Mouse (Mus musculus) neural tube, embryonic 14.5 days (tissue): ENCODE results near the gene Slc36a4. TPM values are rescaled to one million over a fixed set of nuclear protein-coding genes. Genes with fewer than 3 reads are reported as not detected.

Source experiments
- ATAC-seq: fragments of 200-750 bp; cut with Nextera tagmentation; 2 replicates; pipeline ENCODE4 v1.8.0; 2017; ENCODE audit warnings: low read depth, mild to moderate bottlenecking, moderate TSS enrichment, moderate library complexity
- H3K27ac ChIP-seq: fragments of 300-500 bp; sonication (generic); 2 replicates; pipeline ENCODE4 v1.5.1; 2014; ENCODE audit warnings: low read depth, mild to moderate bottlenecking, control low read depth, low read length, moderate library complexity, mixed read lengths
- H3K27me3 ChIP-seq: fragments of 300-500 bp; sonication (generic); 2 replicates; pipeline ENCODE4 v1.6.1; 2014; ENCODE audit warnings: low read length; ENCODE audit not compliant: control insufficient read depth, insufficient read depth
- H3K36me3 ChIP-seq: fragments of 300-500 bp; sonication (generic); 2 replicates; pipeline ENCODE4 v1.6.1; 2014; ENCODE audit warnings: low read length, mixed read lengths; ENCODE audit not compliant: control insufficient read depth, insufficient read depth
- H3K4me1 ChIP-seq: fragments of 300-500 bp; sonication (generic); 2 replicates; pipeline ENCODE4 v1.6.1; 2014; ENCODE audit warnings: low read length; ENCODE audit not compliant: control insufficient read depth, insufficient read depth
- H3K4me2 ChIP-seq: fragments of 300-500 bp; sonication (generic); 2 replicates; pipeline ENCODE4 v1.6.1; 2014; ENCODE audit warnings: mild to moderate bottlenecking, low read depth, low read length, control low read depth
- H3K4me3 ChIP-seq: fragments of 300-500 bp; sonication (generic); 2 replicates; pipeline ENCODE4 v1.5.1; 2014; ENCODE audit warnings: low read depth, low read length, control low read depth, mixed read lengths
- H3K9ac ChIP-seq: fragments of 300-500 bp; sonication (generic); replicated peaks from 2 replicates; pipeline ENCODE4 v1.6.1; 2014; ENCODE audit warnings: low read depth, mild to moderate bottlenecking, control low read depth, low read length, mixed read lengths
- H3K9me3 ChIP-seq: fragments of 300-500 bp; sonication (generic); 2 replicates; pipeline ENCODE4 v1.6.1; 2016; ENCODE audit warnings: low read length; ENCODE audit not compliant: control insufficient read depth
- WGBS: fragments of 180-500 bp; shearing (Covaris S2); extraction: QIAGEN DNeasy Blood & Tissue Kit; methylation state at CpG from one replicate; pipeline ENCODE4 v1.1.7; 2014; 5-methylcytosine and 5-hydroxymethylcytosine counted together
- polyA plus RNA-seq: library from polyadenylated mRNA; unstranded; fragments of >200 nt; fragmentation: Nextera tagmentation; extraction: Ambion mirVana; gene quantifications from 2 replicates; pipeline ENCODE4 v1.2.1, GENCODE M21; 2014

Slc36a4 gene
- polyA plus RNA-seq, 1 experiment from 2014 or later, result 57.4 TPM

DNA sequence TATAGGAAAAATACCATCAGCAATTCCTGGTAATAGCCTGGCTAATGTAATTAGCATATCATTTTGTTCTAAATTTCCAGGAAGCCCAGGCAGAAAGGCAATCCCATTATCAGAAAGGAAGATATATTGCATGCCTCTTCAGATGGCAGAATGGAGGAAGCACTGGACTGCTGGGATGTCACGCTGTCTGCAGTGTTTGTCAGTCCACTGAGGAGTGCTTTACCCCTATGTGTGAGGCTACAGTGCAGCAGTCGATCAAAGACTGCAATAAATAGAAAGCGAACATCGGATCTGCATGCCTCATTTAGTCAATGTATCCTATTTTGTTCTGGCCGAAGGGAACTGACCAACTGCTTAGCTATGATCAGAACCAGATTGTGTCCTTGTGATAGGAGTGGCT lies 57.3 kb downstream of the Slc36a4 start:
- peak; percentile 76 for ATAC-seq
- WGBS, result 13% methylated on average over 5 of the region's 5 CpGs
- H3K9ac ChIP-seq, result no peak overlapping the region

DNA sequence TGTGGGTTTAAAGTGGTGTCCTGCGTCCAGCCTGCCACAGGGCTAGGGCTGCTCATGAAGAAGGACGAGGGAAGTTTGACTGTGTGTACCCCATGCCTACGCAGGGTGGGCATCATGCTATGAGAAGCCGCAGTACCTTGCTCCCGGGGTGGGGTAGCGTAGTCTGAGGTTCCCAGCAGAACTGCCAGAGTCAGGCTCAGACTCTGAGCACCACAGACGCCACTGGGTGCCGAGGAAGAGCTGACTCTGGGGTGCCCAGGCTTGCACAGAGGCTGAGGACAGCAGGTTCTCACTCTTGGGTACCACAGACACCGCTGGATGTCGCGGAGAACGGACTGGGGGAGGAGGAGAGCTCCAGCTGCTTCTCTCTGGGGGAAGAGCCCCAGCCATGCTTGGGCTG lies 63.2 kb downstream of the Slc36a4 start:
- Histone ChIP-seq H3K4me1 (no peaks in the 10 kb centered on the region), H3K9me3 (no peaks in the 10 kb centered on the region), H3K27ac (no peak overlapping the region), H3K9ac (no peak overlapping the region), H3K4me3 (no peak overlapping the region), H3K27me3 (no peaks in the 10 kb centered on the region), H3K36me3 (no peaks in the 10 kb centered on the region), H3K4me2 (no peak overlapping the region)
- no peak for ATAC-seq
- 88% methylated on average over 12 of the region's 12 CpGs for WGBS

More for the DNA sequence above, 57.3 kb downstream of the Slc36a4 start:
- peaks cover 4% of the 10 kb centered on the region; the same call in 1 of the 2 replicates for H3K4me1 ChIP-seq
- no peaks in the 10 kb centered on the region for H3K9me3 ChIP-seq
- no peaks in the 10 kb centered on the region for H3K36me3 ChIP-seq
- H3K4me2 ChIP-seq, result no peak overlapping the region
- H3K27me3 ChIP-seq, result no peaks in the 10 kb centered on the region
- no peak overlapping the region for H3K4me3 ChIP-seq
- H3K27ac ChIP-seq, result 0 out of 2 replicates have a peak overlapping the region, but pooled peaks have one; percentile 6

DNA sequence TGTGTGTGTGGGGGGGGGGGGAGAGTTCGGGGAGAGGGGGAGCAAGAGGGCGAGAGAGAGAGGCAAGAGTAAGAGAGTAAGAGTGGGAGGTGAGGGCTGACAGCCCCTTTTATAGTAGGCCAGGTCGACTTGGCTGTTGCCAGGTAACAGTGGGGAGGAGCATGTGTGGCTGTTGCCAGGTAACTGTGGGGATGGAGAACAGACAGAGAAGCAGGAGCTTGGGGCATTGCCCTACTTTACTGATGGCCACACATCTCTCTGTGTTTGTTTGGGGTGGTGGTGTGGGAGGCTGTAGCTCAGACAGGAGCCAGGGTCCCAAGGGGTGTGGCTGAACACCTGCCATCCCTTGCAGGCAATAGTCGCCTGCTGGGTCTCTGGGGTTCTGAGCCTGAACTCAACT lies 63.9 kb downstream of the Slc36a4 start:
- Histone ChIP-seq H3K4me1 (no peaks in the 10 kb centered on the region), H3K4me3 (no peak overlapping the region), H3K36me3 (no peaks in the 10 kb centered on the region), H3K9ac (no peak overlapping the region), H3K9me3 (no peaks in the 10 kb centered on the region), H3K27ac (no peak overlapping the region), H3K27me3 (no peaks in the 10 kb centered on the region), H3K4me2 (no peak overlapping the region)
- 56% methylated on average over 4 of the region's 4 CpGs for WGBS
- ATAC-seq, result peak; percentile 38; the same call in 1 of the 2 replicates

DNA sequence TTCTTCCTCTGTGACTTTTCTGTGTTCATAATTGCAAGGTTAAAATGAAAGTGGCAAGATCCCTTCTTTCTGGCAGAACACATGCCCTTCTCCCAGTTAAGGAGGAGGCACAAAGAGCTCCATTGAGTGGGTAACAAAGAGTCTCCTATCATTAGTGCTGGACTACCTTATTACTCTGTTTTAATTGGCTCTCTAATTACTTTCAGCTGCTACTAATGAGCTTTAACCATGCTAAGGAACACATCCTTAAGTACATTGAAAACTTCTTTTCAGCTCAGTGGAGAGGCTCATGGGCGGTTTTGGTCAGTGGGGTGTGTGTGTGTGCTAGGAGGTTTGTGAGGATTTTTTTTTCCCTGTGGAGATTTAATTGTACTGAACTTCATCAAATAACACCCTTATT lies 65.4 kb downstream of the Slc36a4 start:
- no peak overlapping the region for H3K9ac ChIP-seq
- no peak overlapping the region for H3K27ac ChIP-seq
- H3K36me3 ChIP-seq, result no peaks in the 10 kb centered on the region
- WGBS, result 47% methylated on average over 1 of the region's 1 CpGs
- H3K4me1 ChIP-seq, result no peaks in the 10 kb centered on the region
- H3K4me3 ChIP-seq, result no peak overlapping the region
- H3K4me2 ChIP-seq, result no peak overlapping the region
- peak; percentile 50; the same call in 1 of the 2 replicates for ATAC-seq
- no peaks in the 10 kb centered on the region for H3K27me3 ChIP-seq
- H3K9me3 ChIP-seq, result no peaks in the 10 kb centered on the region

DNA sequence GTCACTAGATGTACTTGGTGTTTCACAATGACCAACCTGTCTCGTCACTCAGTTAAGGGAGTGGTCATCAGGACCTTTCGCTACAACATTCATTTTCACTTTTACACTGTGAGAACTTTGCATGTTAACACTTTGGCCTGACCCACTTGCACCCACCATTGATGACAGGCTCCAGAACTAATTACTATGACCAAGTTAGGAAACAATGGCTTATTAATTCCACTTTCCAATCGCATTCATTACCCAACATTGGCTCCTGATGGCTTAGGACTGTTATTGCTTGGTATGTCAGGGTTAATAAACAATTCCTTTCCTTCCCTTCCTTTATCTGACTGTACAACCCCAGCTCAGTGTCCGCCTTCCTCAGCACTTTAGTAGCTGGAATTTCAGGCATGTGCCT lies 72.4 kb downstream of the Slc36a4 start:
- Histone ChIP-seq H3K36me3 (no peaks in the 10 kb centered on the region), H3K9me3 (no peaks in the 10 kb centered on the region), H3K27ac (no peak overlapping the region), H3K4me3 (no peak overlapping the region), H3K27me3 (no peaks in the 10 kb centered on the region), H3K4me2 (no peak overlapping the region), H3K9ac (no peak overlapping the region), H3K4me1 (no peaks in the 10 kb centered on the region)
- ATAC-seq, result no peak
- 74% methylated on average over 4 of the region's 4 CpGs for WGBS

DNA sequence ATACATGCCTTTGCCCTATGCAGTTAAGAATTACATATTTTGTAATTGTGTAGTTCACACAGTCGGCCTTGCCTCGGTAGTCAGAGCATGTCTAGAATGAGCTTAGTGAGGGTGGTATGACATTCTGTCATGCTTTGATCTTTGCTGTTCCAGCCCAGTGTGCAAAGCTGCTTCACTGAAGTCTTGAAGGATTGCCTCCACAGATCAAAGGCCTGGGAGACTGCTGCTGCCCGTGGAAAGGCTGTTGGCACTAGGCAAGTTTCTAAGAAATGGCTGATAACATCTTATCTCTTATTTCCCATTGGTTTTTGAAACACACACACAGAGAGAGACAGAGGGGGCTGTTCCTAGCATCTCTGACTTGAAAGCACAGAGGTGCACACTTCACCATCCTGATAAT lies 76.7 kb downstream of the Slc36a4 start:
- 85% methylated on average over 3 of the region's 3 CpGs for WGBS
- ATAC-seq, result no peak

DNA sequence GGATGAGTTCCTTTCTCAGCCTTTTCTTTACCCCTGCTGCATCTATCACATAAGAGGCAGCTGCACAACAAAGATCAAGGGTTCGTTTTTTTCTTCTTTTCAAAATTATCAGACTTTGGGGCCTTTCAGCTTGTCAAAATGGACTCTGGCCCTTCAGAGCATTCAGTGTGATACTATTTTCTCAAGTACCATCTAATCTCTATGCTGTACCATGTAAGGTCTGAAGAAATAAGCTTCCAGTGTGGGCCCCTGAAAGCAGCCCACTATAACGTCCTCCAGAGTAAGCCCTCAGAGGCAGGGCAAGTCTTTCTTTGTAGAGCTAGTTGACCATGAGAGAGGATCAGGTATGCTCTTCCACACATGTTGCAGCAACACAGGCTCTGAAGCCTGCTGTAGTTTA lies 77.1 kb downstream of the Slc36a4 start:
- Histone ChIP-seq H3K27ac (no peak overlapping the region), H3K36me3 (no peaks in the 10 kb centered on the region), H3K4me2 (no peak overlapping the region), H3K9ac (no peak overlapping the region), H3K4me1 (no peaks in the 10 kb centered on the region), H3K9me3 (no peaks in the 10 kb centered on the region), H3K27me3 (no peaks in the 10 kb centered on the region), H3K4me3 (no peak overlapping the region)
- 89% methylated on average over 2 of the region's 2 CpGs for WGBS
- no peak for ATAC-seq

More for the DNA sequence above, 76.7 kb downstream of the Slc36a4 start:
- Histone ChIP-seq H3K36me3 (no peaks in the 10 kb centered on the region), H3K4me2 (no peak overlapping the region), H3K9ac (no peak overlapping the region), H3K9me3 (no peaks in the 10 kb centered on the region), H3K4me1 (no peaks in the 10 kb centered on the region), H3K27ac (no peak overlapping the region), H3K4me3 (no peak overlapping the region), H3K27me3 (no peaks in the 10 kb centered on the region)

DNA sequence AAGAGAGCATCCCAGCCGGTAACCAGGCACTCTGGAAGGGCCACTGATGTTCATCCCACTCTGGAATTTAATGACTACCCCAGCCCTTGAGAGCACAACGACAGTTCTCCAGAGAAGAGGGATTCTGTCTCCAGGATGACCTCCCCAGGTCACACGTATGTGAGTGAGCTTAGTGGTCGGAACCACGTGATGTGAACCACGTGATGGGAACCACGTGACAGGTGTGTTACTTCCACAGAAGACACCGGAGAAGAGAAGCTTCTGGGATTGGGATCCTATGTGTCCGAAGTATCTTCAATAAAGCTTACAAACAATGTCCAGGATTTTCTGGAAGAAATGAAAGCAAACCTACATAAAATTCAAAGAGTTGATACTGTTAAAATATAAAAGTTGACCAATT lies 82.5 kb downstream of the Slc36a4 start:
- H3K4me3 ChIP-seq, result no peak overlapping the region
- H3K27ac ChIP-seq, result no peak overlapping the region
- no peaks in the 10 kb centered on the region for H3K36me3 ChIP-seq
- no peak for ATAC-seq
- no peak overlapping the region for H3K9ac ChIP-seq
- no peak overlapping the region for H3K4me2 ChIP-seq
- H3K4me1 ChIP-seq, result no peaks in the 10 kb centered on the region
- H3K27me3 ChIP-seq, result no peaks in the 10 kb centered on the region
- no peaks in the 10 kb centered on the region for H3K9me3 ChIP-seq
- WGBS, result 93% methylated on average over 9 of the region's 9 CpGs
